Mouse (Mus musculus): ENCODE measurements around the gene Axin2. TPM values are rescaled to one million over a fixed set of nuclear protein-coding genes. Genes with fewer than 3 reads are reported as not detected.
"Not testable (repeated sequence)": the region's sequence is repeated elsewhere in the genome, so short reads cannot be mapped to it uniquely, and the experiment has no call there.

Gene Axin2
- 1 to 10 TPM; 4.1 to 6.2 TPM for total RNA-seq (2021)

DNA sequence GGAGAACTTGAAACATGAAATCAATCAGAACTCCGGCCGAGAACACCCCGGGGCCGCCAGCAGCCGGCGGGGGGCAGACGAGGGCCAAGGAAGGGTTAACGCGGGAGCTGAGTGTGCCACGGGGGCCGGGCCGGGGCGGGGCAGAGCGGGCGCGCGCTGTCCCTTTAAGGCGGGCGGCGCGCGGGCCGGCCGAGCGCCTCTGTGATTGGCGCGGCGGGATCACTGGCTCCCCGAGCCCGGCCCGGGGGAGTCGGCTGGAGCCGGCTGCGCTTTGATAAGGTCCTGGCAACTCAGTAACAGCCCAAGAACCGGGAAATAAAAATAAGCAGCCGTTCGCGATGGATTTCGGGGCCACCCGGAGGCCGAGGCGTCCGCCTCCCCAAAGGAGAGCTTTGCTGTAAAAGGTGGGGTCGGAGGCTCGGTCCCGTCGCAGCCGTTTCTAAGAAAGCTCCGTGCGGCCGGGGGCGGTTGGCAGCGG, at the start of gene Axin2:
TSS of gene Axin2 (plus strand) at position 192 of the 478 bp plus-strand sequence.
- intact Hi-C loops (cut with DNase I): loop anchor here (10.0 kb wide), 1 partner anchor 445 kb away; the partner anchor contains the start of gene Gna13
- DNase-seq: peak; percentile 87

DNA sequence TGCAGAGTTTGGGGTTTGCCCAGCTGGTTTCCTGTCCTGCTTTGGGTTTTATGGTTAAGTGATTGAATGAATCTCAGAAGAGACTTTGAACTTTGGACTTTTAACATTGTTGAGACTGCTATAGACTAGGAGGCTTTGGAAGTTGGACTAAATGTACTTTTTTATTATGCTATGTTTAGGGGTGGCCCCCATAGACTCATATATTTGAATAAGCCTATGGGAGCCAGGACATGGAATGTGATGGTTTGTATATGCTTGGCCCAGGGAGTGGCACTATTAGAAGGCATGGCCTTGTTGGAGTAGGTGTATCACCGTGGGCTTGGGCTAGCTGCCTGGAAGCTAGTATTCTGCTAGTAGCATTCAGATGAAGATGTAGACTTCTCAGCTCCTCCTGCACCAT, 48.9 kb upstream of the Axin2 start:
- intact Hi-C loops (cut with DNase I); DNase-seq: not testable (repeated sequence)

DNA sequence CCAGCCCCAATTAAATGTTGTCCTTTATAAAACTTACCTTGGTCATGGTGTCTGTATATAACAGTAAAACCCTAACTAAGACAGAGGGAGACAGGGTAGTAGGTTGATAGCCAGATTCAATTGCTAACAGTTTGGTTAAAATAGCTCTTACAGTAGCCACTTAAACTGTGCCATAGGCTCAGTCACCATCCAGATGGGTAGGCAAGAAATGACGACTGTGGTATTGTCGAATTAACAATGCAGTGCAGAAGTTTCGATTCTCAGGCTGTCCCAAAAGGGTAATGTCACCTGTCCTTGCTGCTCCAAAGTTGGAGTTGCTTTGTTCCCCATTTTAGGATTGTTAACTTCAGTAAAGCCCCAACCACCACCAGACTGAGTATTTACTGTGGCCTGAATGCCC, 48.4 kb upstream of the Axin2 start:
- DNase-seq: no peak

DNA sequence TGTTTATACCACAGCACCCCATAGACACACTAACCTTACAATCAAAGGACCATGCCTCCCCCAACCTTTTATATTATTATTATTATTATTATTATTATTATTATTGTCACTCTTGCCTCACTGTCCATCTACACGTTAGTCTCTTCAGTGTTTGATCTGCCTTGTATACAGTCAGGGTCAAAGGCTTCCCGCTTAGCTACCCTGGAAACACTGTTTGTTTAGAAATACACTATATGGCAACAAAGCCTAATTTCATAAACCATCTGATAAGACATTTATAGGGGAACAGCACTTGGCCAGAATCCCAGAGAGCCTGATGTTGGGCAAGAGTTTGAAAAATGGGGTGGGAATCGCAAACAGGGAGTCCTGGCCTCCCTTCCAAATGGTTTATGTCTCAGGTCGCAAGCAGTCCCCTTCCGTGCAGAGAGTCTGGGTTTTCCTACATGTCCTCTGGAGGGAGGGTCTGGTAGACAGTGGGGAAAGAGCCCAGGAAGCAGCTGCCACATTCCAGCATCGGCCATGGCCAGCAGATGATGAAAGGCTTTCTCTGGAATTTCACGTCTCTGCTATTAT, 43.4 kb upstream of the Axin2 start:
- no peak for DNase-seq
- intact Hi-C loops (cut with DNase I): no loop called here

More for the DNA sequence above, 48.4 kb upstream of the Axin2 start:
- intact Hi-C loops (cut with DNase I): no loop called here

DNA sequence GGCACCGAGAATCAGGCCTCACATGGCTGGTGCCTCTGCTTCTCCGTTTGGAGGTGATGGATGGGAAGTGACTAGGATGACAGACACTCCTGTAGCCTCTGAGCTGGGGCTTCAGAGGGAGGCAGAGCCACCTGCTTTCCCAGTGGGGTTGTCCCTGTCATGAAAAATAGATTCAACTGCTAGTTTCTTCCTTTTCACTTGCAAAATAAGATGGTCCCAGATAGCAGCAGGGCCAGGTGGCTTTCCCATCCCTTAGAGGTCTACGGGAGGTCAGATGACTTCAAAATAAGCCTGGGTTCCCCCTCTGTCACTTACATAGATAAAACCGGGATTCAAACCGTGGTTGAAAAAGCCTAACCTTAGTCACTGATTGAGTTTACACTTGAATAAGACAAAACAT, 42.6 kb upstream of the Axin2 start:
- intact Hi-C loops (cut with DNase I): no loop called here

DNA sequence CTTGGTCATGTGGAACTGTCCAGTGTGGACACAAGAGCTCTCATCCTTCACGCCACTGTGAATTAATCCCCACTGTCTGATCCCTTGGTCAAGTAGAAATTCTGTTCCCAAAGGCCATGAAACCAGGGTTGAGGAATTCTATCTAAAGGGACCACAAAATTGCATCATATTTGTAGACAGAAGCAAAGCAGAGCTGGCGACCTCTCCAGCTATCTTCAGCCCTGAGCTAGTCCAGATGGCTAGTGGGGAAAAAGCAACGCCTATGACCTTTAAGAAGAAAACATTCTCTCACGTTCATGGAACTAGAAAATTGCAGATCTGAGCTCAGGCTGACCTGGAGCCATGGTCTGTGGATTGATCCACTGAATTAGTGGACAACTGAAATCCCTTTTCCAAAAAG, 39.6 kb upstream of the Axin2 start:
- DNase-seq: peak; percentile 22 to 25
- intact Hi-C loops (cut with DNase I): no loop called here

More for the DNA sequence above, 42.6 kb upstream of the Axin2 start:
- DNase-seq: no peak

DNA sequence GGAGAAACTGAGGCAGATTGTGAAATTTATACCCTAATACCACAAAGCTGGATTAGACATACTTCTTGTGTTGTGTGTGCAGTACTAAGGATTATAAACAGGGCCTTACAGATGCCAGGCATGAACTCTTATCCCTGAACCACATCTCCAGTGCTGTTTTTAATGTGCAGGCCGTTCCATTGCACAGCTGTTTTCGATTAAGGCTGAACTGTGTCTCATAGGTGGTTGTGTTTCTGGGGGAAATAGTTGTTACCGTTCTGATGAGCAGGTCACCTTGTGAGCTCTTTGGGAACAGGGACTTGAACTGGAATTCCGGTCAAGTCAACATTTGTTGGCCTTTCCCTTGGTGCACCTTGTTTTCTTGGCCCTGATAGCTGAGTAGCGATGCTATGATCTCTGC, 38.5 kb upstream of the Axin2 start:
- intact Hi-C loops (cut with DNase I): no loop called here
- no peak for DNase-seq

DNA sequence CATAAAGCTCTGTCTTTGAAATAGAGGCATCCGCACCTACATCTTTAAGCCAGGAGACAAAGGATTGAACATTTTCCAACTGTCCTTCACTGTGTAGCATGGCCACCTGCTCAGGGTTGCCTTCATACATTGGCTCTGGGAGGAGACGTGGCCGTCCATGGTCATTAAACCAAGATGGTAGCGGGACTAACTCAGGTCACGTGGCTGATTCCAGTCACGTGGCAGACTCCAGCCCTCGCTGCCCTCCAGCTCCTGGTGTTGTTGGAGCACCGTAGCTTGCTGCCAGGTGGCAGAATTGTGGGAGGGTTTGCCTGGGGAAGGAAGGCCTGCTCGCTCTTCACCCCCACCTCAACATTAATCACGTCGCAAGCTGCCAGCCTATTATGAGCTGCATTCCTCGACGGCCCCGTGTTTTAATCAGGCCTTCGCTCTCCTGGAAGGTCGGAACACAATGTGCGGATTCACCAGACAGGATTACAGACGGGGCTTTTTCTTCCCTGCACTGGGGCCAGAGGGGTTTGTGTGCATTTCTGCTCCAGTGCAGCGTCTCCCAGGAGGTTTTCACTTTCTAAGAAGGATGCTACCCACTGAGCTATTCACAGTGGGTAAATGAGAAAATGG, 34.8 kb upstream of the Axin2 start:
- intact Hi-C loops (cut with DNase I): no loop called here
- no peak for DNase-seq

DNA sequence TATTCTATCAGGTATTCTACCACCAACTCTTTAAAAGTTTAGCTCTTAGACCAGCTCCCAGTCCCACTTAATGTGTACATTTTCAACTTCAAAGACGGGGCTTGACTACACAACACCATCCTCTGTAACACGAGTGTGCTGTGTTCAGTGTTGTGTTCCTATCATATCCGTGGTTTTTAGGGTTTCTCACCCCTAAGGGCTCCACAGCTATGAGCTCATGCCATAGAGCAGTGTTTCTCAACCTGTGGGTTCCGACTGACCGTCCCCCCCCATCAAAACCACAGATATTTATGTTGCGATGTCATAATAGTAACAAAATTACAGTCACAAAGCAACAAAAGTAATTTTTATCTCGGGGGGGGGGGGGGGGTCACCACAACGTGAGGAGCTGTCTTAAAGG, 34.1 kb upstream of the Axin2 start:
- no peak for DNase-seq
- intact Hi-C loops (cut with DNase I): no loop called here

DNA sequence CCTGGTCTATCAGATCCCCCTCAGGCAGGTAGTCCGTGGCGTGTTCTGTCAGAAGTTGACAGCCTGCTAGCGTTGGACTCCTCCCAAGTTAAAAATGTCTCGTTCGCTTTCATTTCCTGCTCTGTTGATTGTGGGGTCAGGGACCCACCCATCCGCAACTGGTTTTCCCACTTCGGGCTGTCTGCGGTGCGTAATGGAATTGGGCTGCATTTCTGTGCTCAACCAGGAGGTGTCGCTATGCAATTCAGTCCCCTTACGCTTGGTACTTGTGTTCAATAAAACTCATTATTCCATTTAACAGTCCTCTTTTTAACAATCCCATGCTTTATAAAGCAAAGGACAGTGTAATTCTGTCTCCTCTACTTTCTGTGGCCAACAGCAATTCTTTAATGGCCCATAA, 31.0 kb upstream of the Axin2 start:
- peak in 1 of 2 experiments; percentile 47 for DNase-seq
- intact Hi-C loops (cut with DNase I): no loop called here

DNA sequence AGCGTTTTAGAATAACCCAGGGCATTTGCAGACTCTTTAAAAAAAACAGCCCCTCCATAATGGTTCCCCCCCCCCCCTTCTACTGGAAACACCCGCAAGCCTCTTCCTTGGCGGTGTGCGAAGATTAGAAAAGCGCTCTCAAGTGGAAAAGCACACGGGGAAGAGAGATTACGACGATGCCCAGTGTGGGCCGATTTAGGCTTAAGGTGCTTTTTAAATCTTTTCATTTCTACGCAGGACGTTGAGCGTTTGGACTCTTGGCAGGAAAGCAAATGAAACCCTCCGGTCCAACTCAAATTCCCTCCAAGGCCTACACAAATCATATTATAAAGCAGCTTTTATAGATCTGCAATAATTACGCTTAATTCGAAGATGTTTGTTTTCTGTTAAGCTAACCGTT, 29.6 kb upstream of the Axin2 start:
- DNase-seq: no peak
- intact Hi-C loops (cut with DNase I): no loop called here

DNA sequence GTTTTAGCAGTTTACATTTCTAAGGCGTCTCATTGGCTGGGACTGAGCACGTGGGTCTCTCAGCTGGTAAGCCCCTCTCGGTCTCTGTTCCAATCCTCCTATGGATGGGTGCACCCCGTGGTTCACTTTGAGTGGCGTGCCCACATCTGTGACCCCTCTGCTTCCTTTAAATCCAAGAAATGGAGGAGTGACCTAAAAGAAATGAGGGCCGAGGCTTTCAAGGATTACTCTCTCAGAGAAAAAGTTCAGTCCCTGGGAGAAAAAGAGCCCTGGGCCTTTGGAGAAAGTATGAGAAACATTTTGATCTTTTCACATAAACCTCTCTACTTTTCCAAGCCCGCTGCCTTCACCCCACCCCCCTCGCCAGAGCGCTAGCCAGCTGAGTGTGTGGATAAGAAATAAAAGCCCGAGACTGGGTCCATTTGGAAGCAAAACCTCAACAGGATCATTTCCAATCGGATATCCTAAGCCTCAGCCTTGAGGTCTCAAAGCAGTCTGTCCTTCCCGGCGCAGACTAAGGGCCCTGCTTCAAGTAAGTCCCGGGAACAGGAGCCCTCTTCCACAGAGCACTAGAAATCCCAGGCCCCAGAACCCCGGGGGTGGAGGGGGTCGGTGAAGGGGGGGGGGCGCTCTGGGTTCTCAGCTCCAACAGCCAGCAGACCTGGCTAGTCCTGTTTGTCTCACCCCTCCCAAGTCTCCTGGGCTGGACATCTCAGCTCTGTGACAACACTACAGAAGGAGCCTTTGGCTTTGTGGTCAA, 28.9 kb upstream of the Axin2 start:
- intact Hi-C loops (cut with DNase I): no loop called here
- DNase-seq: peak; percentile 28 to 41

DNA sequence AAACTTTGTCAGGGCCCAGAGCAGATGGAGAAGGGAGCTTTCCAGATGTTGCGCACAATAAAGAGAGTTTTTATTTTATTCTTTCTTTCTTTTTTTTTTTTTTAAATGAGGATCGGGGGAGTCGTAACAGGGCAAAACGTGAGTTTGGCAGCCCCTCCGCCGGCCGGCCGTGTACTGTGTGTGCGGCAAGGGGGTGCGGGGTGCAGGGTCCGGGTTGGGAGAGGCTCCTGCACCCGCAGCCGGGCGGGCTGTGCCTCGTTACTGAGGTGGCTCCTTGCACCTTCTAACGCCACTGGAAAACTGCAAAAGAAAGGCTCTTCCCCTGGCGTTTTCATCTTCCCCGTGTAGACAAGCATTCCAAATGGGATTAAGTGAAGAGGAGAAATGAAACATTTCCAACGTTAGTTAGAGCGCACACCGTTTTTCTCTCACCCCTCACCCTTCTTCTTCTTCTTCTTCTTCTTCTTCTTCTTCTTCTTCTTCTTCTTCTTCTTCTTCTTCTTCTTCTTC, 28.2 kb upstream of the Axin2 start:
- intact Hi-C loops (cut with DNase I): no loop called here
- DNase-seq: no peak

DNA sequence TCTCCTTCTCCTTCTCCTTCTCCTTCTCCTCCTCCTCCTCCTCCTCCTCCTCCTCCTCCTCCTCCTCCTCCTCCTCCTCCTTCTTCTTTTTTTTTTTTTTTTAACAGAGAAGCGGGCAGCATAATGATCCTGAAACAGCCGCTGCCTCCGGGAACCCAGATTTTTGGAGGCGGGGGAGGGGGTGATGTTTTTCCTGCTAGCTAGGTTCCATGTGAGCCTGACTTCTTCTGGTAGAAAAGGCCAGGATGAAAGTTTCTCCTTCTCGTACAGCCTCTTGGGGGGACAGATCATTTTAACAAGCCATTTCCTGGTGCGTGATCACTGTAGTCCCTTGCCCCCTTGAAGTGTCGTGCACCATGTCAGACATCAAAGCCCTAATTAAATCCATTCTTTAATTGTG, 27.7 kb upstream of the Axin2 start:
- no peak for DNase-seq
- intact Hi-C loops (cut with DNase I): no loop called here

DNA sequence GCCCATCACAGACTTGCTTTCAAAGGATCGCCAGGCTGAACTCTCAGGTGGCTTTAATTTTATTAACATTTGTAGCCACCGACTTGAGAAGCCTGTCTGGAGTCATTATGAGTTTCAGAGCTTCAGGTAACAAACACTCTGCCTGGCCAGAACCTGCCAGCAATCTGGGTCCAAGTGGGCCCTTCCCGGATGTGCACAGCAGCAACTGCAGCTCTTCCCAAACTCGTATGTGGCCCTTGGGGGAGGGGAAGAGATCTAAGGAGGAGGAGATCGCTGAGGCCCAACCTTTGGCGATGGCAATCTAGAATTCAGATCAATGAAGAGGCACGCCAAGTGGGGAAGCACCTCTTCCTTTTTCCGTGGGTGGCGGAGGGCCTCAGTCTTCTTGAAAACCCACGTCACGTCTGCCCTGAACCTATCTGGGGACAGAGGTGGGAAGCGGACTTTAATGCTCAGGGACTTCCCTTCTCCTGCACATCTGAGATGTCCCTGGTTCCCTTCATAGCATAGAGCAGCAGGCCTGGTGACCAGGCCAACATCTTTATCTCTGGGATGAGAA, 26.8 kb upstream of the Axin2 start:
- intact Hi-C loops (cut with DNase I): no loop called here
- no peak for DNase-seq

DNA sequence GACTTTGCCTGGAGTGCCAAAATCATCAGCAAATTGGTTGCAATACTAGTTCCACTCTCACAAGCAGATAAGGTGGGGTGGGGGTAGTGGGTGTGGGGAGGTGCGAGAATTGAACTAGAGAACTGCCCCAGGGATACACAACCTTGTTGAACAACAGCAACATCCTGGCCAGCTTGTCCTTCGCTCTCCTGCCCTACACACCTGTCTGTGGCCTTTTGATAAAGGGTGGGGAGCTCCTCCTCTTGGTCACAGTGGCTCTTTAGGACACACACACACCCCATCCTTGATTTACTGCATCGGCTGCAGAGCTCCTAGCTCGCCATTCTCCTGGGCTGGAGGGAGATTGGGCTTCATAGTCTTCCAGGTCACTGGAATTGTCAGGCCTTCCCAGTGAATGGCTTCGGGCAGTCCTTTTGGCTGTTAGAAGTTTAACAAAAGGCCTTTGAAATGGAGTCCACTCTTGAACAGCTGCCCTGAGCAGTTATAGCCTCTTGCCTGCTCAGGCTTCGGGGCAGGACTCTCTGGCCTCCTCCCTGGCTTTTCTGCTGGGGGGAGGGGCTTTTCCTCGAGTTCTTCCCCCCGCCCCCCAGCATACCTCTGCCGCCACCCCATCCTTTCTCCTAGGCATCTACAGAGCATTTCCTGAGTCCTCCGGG, 26.2 kb upstream of the Axin2 start:
- DNase-seq: no peak
- intact Hi-C loops (cut with DNase I): no loop called here

DNA sequence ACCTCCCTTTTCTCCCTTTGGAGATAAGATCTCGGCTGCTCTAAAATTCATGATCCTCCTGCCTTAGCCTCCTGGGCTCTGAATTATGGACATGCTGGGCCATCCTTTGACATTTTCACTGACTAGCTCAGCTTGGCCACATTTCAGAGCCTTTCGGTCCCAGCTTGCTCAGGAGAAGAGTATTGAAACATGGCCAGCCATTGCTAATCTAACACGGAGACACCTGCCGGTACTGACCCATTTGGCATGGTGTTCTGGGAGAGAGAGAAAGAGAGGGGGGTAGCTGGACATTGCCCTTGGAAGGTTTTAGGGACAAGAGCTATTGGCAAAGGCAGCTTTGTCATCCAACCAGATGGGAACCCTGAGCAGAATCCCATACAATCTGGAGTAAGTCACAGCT, 23.1 kb upstream of the Axin2 start:
- DNase-seq: no peak
- intact Hi-C loops (cut with DNase I): no loop called here

DNA sequence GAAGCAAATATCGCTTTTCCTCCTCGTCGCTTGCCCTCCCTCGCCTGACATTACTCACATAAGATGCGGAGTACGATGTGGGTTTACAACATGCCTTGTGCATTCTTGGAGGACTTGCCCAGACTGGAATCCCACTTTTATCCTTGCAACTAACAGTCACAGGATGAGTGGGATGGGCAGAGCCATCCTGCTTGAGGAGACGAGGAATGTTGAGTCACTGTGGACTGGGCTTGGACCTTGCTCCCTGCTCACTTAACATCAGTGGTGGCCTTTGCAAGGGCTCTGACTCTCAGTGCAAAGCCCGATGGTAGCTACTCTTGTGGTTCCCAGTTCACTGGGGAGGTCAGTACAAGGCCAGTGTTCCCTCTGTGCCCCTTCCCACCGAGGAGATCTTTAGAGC, 22.1 kb upstream of the Axin2 start:
- intact Hi-C loops (cut with DNase I): no loop called here

DNA sequence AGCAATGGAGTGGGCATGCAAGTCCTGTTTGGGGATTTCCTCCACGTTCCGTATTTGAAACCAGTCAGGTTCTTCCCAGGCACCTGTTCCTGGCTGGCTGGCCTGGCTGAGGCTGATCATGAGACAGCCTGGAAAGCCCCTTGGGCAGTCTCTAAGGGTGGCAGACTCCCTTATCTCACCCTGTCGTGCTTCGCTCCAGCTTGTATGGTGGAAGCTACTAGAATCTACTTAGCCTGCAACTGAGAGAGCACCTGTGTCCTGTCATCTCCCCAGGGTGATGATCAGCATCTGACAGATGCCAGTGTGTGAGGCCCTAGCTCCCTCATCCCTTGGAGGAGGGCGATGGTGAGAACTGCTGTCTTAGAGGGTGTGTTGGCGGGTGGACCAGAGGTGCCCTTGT, 21.7 kb upstream of the Axin2 start:
- intact Hi-C loops (cut with DNase I): no loop called here
- no peak for DNase-seq

More for the DNA sequence above, 22.1 kb upstream of the Axin2 start:
- no peak for DNase-seq

DNA sequence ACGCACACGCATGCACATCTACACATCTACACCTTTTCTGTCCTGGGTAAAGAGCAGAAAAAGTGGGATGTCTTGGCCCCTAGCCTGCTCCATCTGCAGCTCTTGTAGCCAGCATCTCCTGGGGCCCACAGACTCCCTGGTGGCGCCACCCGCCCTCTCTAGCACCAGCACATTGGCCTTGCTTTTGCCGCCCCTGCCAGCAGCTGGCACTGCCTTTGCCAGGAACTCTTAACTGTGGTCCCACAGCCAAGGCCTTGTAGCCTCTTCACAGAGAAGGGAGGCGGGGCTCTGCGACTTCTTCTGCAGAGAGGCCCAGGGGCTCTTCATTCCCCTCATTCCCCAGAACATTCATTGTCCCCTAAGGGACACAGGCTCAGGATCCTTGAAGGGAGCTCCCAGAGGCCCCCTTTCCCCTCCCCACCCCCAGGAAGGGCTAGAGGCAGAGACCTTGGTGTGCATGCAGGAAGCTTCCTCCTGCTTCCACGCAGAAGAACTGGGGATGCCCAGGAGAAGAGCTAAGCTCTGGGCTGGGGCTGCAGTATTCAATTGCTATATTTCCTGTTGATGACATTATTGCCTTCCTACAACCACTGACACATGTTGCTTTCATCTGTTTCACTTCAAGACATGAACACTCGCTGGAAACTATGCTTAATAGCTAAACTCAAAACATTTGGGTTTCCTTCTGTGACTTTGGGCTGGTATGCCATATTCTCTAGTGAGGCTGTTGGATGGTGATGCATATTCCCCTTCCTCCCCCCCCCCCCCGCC, 19.2 kb upstream of the Axin2 start:
- peak; percentile 37 to 45 for DNase-seq
- intact Hi-C loops (cut with DNase I): no loop called here
